Mouse (Mus musculus) urinary bladder, postnatal 14 days (tissue): ENCODE measurements around the gene Gm42688.
"Not testable (repeated sequence)": the region's sequence is repeated elsewhere in the genome, so short reads cannot be mapped to it uniquely, and the experiment has no call there.

Experiments used
- DNase-seq: peaks from one replicate; pipeline ENCODE4 v3.0.0; 2021; ENCODE audit warnings: low spot score

The Gm42688 gene

DNA sequence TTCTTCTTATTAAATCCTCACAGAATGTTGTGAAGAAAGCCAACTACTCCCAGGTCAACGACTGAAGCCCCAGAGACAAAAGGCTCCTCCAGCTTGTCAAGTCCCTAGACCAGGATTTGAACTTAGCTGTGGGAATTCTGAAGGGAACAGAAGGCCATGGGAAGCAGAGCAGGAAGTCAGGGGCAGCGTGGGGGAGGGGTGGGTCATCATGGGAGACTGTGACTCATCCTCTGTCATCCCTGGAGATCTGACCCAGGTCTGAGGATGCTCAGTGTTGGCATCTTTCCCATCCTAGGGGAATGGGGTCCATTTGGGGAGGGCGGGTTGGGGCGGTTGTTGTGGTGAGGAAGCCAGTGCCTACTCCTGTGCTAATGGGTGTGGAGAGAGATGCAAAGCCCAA lies 40.2 kb downstream of the Gm42688 start:
- DNase-seq: no peak

DNA sequence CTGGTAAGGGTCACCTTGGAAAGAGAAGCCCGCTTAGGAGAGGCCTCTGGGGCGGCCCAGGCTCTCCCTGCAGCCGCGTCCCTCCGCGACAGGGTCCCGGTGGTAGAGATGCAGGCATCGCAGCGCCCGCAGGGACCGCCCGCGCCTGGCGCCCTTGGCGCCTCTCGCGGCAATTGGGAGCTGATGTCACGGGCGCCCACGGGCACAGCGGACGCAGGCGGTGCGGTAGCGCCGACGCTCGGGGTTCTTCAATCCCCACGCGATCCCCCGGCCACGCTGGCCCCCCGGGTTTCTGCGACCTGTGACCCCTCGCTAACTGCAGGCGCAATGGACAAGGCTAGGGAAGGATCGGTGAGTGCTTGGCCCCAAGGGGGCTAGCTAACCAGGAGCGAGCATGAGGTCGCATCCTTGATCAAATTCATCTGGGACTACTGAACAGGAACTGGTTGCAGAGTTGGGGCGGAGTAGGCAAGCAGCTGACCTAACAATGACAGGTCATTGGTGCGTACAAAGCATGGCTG lies 40.9 kb downstream of the Gm42688 start:
- no peak for DNase-seq

DNA sequence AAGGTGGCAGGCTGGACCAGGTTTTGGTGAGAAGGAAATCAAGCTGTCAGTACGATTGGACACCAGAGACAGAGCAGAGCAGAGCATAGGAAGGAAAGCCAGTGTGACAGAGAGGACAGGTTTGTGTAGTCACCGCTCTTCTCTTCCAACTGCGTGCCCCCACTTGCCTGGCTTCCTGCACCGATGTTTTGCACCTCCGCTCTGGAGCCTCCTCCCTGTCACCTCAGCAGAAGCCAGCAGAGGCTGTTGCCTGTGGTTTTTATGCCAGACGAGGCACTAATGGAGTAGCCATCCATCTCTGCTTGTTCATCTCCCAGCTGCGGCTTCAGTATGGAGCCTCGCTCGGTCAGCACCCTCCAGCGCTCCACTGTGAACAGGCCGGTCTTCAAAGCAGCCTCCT lies 41.5 kb downstream of the Gm42688 start:
- peak; percentile 63 for DNase-seq

DNA sequence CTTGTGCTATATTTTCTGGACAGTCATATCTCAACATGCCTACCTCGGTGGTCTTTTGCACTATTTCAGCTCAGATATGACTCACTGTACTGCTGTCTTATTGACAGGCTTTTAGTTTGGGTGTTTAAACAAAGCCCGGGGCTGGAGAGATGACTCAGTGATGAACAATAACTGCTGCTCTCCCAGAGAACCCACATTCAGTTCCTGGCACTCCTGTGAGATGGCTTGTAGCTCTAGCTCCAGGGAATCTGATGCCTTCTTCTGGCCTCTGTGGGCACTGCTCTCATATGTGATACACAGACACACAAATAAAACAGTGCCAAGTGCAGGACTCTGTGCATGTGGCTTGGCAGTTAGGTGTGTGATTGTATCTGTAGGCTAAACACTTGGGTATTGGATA lies 43.8 kb downstream of the Gm42688 start:
- DNase-seq: no peak

DNA sequence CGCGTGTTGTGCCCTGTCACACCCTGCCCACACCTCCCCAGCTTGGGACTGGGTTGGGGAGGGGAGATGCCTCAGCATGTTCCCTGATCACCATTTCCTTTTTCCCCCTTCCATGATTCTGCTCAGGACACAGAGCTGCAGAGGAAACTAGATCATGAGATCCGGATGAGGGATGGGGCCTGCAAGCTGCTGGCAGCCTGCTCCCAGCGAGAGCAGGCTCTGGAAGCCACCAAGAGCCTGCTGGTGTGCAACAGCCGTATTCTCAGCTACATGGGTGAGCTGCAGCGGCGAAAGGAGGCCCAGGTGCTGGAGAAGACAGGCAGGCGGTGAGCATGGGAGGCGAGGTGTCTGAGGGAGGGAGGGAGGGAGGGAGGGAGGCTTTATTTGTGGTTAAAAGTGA lies 44.4 kb downstream of the Gm42688 start:
- no peak for DNase-seq

DNA sequence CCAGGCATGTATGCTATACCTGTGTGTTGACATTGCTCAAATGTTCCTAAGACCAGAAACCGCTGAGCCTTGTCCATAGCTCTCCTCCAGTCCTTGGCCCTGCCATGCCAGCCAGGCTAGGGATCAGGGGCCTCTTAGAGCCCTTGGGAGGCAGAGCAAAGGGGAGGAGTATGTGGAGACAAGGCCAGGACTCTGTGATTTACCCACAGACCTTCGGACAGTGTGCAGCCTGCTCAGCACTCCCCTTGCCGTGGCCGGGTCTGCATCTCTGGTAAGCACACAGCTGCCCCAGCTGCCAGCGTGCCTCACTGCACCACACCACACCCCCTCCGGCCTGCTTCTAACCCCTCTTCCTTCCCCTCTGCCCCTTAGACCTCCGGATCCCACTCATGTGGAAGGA lies 45.9 kb downstream of the Gm42688 start:
- no peak for DNase-seq

DNA sequence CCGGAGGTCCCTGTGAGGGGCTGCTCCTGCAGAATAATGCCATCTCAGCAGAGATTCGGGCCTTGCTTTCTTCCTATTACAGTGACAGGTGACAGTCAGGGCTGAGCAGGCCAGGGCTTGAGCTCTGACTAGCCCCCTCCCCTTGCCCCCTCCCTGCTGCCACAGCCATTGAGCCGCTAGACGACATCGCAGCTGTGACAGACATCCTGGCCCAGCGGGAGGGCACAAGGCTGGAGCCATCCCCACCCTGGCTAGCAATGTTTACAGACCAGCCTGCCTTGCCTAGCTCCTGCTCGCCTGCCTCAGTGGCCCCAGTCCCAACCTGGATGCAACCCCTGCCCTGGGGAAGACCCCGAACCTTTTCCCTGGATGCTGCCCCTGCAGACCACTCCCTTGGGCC lies 50.3 kb downstream of the Gm42688 start:
- no peak for DNase-seq

DNA sequence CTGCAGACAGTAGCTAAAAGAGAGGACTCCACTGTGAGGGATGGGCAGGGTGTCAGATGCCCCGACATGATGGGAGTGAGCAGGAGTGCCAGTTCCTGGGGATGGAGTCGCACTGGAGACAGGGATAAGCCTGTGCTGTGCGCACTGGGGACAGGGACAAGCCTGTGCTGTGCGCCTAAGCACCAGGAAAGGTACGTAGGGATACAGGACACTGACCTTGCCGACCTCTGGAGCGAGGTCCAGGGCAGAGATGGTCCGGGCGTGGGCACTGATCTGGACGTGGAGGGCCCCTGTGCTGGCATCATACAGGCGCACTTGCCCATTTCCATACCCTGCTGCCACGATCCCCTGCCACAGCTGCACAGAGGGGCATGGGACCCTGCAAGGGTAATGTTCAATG lies 51.6 kb downstream of the Gm42688 start:
- no peak for DNase-seq

DNA sequence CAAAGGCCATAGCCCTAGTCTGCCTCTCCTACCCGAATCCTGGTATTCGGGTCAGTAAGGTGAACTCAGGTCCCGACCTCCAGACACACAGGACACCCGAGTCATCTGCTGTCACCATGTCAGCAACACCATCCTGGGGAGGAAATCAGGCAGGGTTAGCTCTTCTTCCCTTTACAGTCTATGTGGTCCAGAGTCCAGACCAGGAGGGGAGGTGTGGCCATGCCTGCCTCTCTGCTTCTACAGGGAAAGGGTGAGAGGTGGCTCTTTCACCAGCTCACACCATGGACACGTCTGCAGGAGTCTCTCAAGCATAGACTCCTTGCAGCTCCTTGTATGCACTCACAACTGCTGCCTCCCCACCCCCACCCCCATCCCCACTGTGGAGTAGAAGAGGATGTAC lies 52.1 kb downstream of the Gm42688 start:
- DNase-seq: no peak

DNA sequence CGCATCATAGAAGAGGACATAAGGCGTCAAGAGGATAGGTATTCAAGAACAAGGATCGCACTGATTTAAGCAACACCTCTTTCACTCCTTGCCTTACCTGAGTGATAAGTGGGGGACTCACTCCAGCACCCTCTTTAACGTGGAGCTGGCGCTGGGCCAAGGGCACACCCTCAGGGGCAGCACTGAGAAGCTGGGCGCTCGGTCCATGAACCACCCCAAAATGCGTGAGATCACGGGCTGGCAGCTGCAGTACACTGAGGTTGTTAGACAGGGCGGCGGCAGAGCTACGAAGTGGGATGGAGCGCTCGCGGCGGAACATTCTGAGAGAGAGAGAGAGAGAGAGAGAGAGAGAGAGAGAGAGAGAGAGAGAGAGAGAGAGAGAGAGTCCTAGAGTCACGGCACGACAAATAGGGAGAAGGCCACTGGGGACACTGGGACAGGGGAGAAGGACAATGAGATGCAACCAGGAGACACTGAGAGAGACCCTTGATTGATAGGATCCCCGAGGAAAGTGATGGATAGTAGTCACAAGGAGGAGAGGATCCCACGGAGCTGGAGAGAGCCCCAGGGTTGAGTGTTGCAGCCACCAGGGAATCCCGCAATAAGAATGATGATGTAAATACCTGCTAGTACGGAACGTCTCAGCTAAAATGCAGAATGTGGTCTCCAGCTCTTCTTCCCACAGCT lies 54.3 kb downstream of the Gm42688 start:
- DNase-seq: no peak

DNA sequence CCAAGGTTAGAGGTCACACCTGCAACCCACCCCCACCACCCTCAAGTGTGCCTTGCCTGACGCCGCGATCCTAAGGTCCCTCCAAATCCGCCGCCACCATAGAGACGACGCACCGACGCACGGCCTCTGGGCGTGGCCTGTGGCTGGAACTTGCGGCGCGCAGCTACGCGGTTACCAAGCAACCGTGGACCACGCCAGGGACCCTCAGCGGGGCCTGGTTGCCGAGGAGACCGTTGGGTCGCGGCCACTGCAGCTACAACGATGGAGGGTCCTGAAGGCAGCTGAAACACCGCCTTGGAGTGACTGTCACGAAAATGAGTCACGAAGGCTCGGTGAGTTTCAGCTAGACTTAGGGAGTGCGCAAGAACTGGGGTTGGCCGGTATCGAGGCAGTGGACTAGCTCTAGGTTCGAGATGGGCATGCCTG lies 54.9 kb downstream of the Gm42688 start, which contains the start of the genes Wdr54 and 1700003E16Rik:
Gene Wdr54 (minus strand): TSS at position 139 of the 426 bp plus-strand sequence.
Gene 1700003E16Rik (plus strand): TSS at position 146 of the 426 bp plus-strand sequence.
- DNase-seq: no peak

DNA sequence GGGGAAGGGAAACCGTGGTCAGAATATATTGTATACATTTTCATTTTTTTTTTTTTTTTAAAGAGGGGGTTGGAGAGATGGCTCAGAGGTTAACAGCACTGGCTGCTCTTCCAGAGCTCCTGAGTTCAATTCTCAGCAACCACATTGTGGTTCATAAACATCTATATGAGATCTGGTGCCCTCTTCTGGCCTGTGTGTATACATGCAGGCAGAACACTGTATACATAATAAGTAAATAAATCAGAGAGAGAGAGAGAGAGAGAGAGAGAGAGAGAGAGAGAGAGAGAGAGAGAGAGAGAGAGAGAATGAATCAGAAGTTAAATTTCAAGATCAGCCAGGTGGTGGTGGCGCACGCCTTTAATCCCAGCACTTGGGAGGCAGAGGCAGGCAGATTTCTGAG lies 58.0 kb downstream of the Gm42688 start:
- DNase-seq: not testable (repeated sequence)
